Mouse (Mus musculus): Measurements from ENCODE around the gene Pccb.

Pccb gene

DNA sequence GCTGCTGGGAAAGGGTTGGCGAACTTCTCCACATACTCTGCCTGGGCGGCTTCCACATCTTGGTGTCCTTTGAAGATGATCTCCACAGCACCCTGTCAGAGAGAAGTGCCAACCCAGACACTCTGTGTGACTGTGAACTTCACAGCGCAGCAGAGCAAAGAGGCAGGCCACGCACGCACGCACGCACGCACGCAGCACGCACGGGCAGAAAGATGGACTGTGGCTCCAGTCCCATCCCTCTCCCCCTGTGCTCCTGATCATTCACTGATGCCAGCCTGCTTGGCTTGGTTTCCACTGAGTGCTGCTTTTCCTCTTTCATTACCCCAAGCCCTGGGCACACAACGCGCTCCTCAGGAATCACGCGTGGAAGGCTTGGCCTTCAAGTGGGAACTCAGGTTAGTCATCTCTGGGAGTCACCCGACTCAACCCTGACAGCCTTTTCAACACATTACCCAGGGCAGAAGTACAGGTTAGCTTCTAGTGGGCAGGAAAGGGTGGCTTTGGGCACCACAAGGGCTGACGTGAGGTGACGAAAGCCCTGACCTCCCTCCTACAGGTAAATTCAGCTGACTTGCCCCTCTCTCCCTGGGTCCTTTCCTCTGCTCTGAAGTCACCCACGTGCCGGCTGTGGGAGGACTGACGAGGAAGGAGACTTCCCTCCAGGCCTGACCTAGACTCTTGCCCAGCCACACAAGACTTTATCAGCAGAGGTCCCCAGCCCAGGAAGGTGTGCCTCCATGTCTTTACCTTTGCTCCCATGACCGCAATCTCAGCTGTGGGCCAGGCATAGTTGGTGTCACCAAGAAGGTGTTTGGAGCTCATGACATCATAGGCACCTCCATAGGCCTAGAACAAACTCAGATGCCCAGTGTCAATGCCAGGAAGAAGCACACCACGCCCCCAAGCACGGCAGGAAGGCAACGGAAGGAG is 50.1 kb downstream of the Pccb start:
- no peak for DNase-seq (ENCODE audit: low spot score in 2 of 2)

GRCm38 (mm10) chr9:100982786-100983185 is 51.9 kb downstream of the Pccb start:
- no peak for DNase-seq (ENCODE audit: low spot score in 2 of 2)

DNA sequence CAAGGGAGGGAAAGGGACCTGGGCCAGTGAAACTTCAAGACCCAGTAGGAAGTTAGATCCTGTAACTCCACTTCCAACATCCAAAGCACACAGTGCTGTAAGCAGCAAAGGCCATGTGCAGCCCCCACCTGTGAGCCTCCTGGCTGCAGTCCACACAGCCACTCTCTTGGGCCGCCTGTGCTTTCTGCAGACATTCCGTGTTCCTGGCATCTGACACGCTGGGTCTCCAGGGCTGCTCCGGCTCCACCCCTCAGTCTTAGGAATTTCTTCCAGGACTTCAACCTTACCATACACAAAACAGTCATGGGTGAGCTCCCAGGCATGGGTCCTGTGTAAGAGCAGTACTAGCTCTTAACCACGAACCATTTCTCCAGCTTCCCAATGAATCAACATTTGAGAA is 55.4 kb downstream of the Pccb start:
- DNase-seq (ENCODE audit: low spot score in 2 of 2): no peak

- no peak for DNase-seq (ENCODE audit: low spot score in 2 of 2)
Observed at GRCm38 (mm10) chr9:100978666-100979065, 56.0 kb downstream of the Pccb start.

GRCm38 (mm10) chr9:100969461-100969860 is 65.2 kb downstream of the Pccb start:
- no peak for DNase-seq (ENCODE audit: low spot score in 2 of 2)

- no peak for DNase-seq (ENCODE audit: low spot score in 2 of 2)
Observed at GRCm38 (mm10) chr9:100964106-100964505, 70.6 kb downstream of the Pccb start.

- DNase-seq (ENCODE audit: low spot score in 2 of 2): no peak
Observed at GRCm38 (mm10) chr9:100963428-100963912, 71.2 kb downstream of the Pccb start.

DNA sequence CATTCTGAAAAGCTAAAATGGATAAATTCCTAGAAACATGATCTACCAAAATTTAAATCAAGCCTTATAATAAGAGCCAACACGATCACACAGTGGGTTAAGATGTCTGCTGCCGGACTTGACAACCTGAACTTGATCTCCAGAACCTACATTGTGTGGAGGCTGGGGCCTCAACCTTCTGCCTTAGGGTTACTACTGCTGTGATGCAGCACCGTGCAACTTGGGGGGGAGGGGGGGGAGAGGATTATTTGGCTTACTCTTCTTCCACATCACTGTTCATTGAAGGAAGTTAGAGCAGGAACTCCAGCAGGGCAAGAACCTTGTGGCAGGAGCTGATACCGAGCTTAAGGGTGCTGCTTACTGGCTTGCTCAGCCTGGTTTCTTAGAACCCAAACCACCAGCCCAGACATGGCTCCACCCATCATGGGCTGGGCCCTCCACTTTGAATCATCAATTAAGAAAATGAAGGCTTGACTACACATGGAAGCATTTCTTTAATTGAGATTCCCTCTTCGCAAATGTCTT is 71.7 kb downstream of the Pccb start:
- no peak for DNase-seq (ENCODE audit: low spot score in 2 of 2)

- DNase-seq (ENCODE audit: low spot score in 2 of 2): no peak
Observed at GRCm38 (mm10) chr9:100951481-100951880, 83.2 kb downstream of the Pccb start.

GRCm38 (mm10) chr9:100944677-100945365 is 89.9 kb downstream of the Pccb start:
- no peak for DNase-seq (ENCODE audit: low spot score in 2 of 2)

DNA sequence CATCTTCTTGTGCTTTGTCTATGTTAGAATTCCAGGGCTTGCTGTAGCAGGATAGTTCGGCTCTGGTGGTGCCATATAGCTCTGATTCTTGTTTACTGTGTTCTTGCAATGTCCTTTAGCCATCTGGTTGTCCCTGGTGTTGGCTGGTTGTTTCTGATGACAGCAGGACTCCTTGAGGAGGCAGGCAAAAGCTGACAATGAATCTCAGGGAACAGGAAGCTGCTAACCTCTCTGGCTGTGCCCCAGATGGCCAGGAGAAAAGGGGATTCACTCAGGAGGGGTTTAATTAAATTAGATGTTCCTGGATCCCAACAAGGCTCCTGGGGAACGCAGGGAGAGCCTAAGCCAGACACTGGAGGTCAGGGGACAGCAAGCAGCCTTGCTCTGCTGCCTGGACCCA is 92.7 kb downstream of the Pccb start:
- DNase-seq (ENCODE audit: low spot score in 2 of 2): no peak

Measured in thymus, postnatal 10 days (tissue).